Mouse (Mus musculus) G1E (cell line): ENCODE results near the gene Myo5a. TPM values are rescaled to one million over a fixed set of nuclear protein-coding genes. Genes with fewer than 3 reads are reported as not detected.

ENCODE experiments used
- ATAC-seq: 2 replicates; pipeline ENCODE4 v1.8.0; 2016; ENCODE audit warnings: mild to moderate bottlenecking; ENCODE audit not compliant: insufficient number of reproducible peaks, poor library complexity, low FRiP score, severe bottlenecking; ENCODE audit errors: extremely low read depth
- DNase-seq: peaks from one replicate; pipeline ENCODE4 v3.0.0; 2012; ENCODE audit warnings: low spot score
- H3K27me3 ChIP-seq: 2 replicates; pipeline ENCODE4 v1.6.1; 2012; ENCODE audit warnings: mild to moderate bottlenecking, low read length, inconsistent platforms; ENCODE audit not compliant: insufficient read depth
- H3K36me3 ChIP-seq: replicated peaks from 2 replicates; pipeline ENCODE3; 2012; ENCODE audit warnings: mild to moderate bottlenecking, inconsistent platforms
- H3K4me1 ChIP-seq: 2 replicates; pipeline ENCODE4 v1.6.1; 2012; ENCODE audit warnings: low read depth, low read length, inconsistent platforms, mixed read lengths; ENCODE audit not compliant: insufficient read depth
- H3K4me3 ChIP-seq: 2 replicates; pipeline ENCODE4 v1.5.1; 2012; ENCODE audit warnings: low read depth, mild to moderate bottlenecking, inconsistent platforms, low read length, moderate library complexity, mixed read lengths
- H3K9me3 ChIP-seq: replicated peaks from 2 replicates; pipeline ENCODE4 v1.6.1; 2012; ENCODE audit warnings: inconsistent platforms
- CTCF ChIP-seq: IDR thresholded peaks from 2 replicates; pipeline ENCODE4 v1.5.1; 2012; ENCODE audit warnings: low read depth, low read length, inconsistent platforms, mixed read lengths
- GATA1 ChIP-seq: IDR thresholded peaks from 2 replicates; pipeline ENCODE4 v1.6.1; 2012; ENCODE audit warnings: borderline replicate concordance, low read length, inconsistent platforms, mixed read lengths
- GATA2 ChIP-seq: IDR thresholded peaks from 2 replicates; pipeline ENCODE4 v1.6.1; 2012; ENCODE audit warnings: low read depth, low read length, inconsistent platforms, borderline replicate concordance
- POLR2AphosphoS5 ChIP-seq: IDR thresholded peaks from 2 replicates; pipeline ENCODE4 v1.6.1; 2012; ENCODE audit warnings: low read depth, low read length, inconsistent platforms; ENCODE audit not compliant: insufficient replicate concordance
- TAL1 ChIP-seq: conservative IDR thresholded peaks from 2 replicates; pipeline ENCODE4 v1.6.1; 2012; ENCODE audit warnings: low read depth, low read length, inconsistent platforms, mixed read lengths
- polyA plus RNA-seq: library from polyadenylated mRNA; stranded (reverse); fragments of >175 nt; gene quantifications from 2 replicates; pipeline ENCODE4 v1.2.3, GENCODE M21; 2012
- total RNA-seq, 2 experiments: library from RNA; stranded (forward) in 1 of 2; stranded (reverse) in 1 of 2; fragments of 200-1000 nt in 1 of 2; fragments of >200 nt in 1 of 2; fragmentation: Nextera tagmentation in 1 of 2; gene quantifications; 2 replicates each; pipeline ENCODE4 v1.2.3; 2014 to 2017

Gene Myo5a
- total and polyA plus RNA-seq, 3 experiments: 14.0 to 50.8 (median 43.1) TPM

GRCm38 (mm10) chr9:75100157-75100781 is 29.5 kb downstream of the Myo5a start:
- ATAC-seq: peak; percentile 28
- DNase-seq: no peak
- TF ChIP-seq POLR2AphosphoS5 (no peak), GATA1 (no peak), CTCF (no peak), TAL1 (no peak), GATA2 (no peak)

GRCm38 (mm10) chr9:75102131-75102530 is 31.3 kb downstream of the Myo5a start:
- no peak overlapping the region for H3K4me3 ChIP-seq
- DNase-seq: no peak
- H3K9me3 ChIP-seq: no peaks in the 10 kb centered on the region
- no peaks in the 10 kb centered on the region for H3K36me3 ChIP-seq
- no peak for ATAC-seq
- TF ChIP-seq POLR2AphosphoS5 (no peak), TAL1 (no peak), GATA2 (no peak), CTCF (no peak), GATA1 (no peak)
- H3K4me1 ChIP-seq: peaks cover 2% of the 10 kb centered on the region; the same call in 1 of the 2 replicates
- no peaks in the 10 kb centered on the region for H3K27me3 ChIP-seq

More at GRCm38 (mm10) chr9:75100157-75100781, 29.5 kb downstream of the Myo5a start:
- H3K4me1 ChIP-seq: peaks cover 2% of the 10 kb centered on the region
- H3K27me3 ChIP-seq: no peaks in the 10 kb centered on the region
- H3K4me3 ChIP-seq: no peak overlapping the region
- H3K9me3 ChIP-seq: no peaks in the 10 kb centered on the region
- H3K36me3 ChIP-seq: no peaks in the 10 kb centered on the region

- H3K27me3 ChIP-seq: no peaks in the 10 kb centered on the region
- peaks cover 8% of the 10 kb centered on the region for H3K36me3 ChIP-seq
- H3K4me1 ChIP-seq: no peaks in the 10 kb centered on the region
- no peak for ATAC-seq
- TF ChIP-seq TAL1: no peak
- TF ChIP-seq GATA2: no peak
- no peak for TF ChIP-seq GATA1
- TF ChIP-seq CTCF: no peak
- no peak for TF ChIP-seq POLR2AphosphoS5
- H3K4me3 ChIP-seq: no peak overlapping the region
- no peaks in the 10 kb centered on the region for H3K9me3 ChIP-seq
- DNase-seq: no peak
Measured at GRCm38 (mm10) chr9:75116571-75117177, 45.9 kb downstream of the Myo5a start.

GRCm38 (mm10) chr9:75121126-75121525 is 50.3 kb downstream of the Myo5a start:
- Histone ChIP-seq H3K4me1 (no peaks in the 10 kb centered on the region), H3K4me3 (no peak overlapping the region), H3K9me3 (no peaks in the 10 kb centered on the region), H3K36me3 (peaks cover 8% of the 10 kb centered on the region), H3K27me3 (no peaks in the 10 kb centered on the region)
- no peak for ATAC-seq
- TF ChIP-seq CTCF (no peak), GATA1 (no peak), POLR2AphosphoS5 (no peak), TAL1 (no peak)
- DNase-seq: no peak

GRCm38 (mm10) chr9:75124201-75124721 is 53.4 kb downstream of the Myo5a start:
- H3K27me3 ChIP-seq: no peaks in the 10 kb centered on the region
- TF ChIP-seq POLR2AphosphoS5: no peak
- no peak for TF ChIP-seq GATA2
- DNase-seq: no peak
- no peak for ATAC-seq
- no peak overlapping the region for H3K4me3 ChIP-seq
- H3K36me3 ChIP-seq: peaks cover 5% of the 10 kb centered on the region
- no peaks in the 10 kb centered on the region for H3K9me3 ChIP-seq
- H3K4me1 ChIP-seq: no peaks in the 10 kb centered on the region

GRCm38 (mm10) chr9:75130553-75130952 is 59.7 kb downstream of the Myo5a start:
- H3K4me1 ChIP-seq: no peaks in the 10 kb centered on the region
- H3K27me3 ChIP-seq: no peaks in the 10 kb centered on the region
- H3K4me3 ChIP-seq: no peak overlapping the region
- DNase-seq (no peak), ATAC-seq (no peak)
- TF ChIP-seq GATA2: no peak
- TF ChIP-seq TAL1: no peak
- TF ChIP-seq POLR2AphosphoS5: no peak
- TF ChIP-seq CTCF: no peak
- no peak for TF ChIP-seq GATA1
- H3K9me3 ChIP-seq: no peaks in the 10 kb centered on the region
- H3K36me3 ChIP-seq: peaks cover 5% of the 10 kb centered on the region

GRCm38 (mm10) chr9:75146911-75147310 is 76.1 kb downstream of the Myo5a start:
- no peaks in the 10 kb centered on the region for H3K4me1 ChIP-seq
- H3K27me3 ChIP-seq: no peaks in the 10 kb centered on the region
- peaks cover 12% of the 10 kb centered on the region for H3K36me3 ChIP-seq
- ATAC-seq (no peak), DNase-seq (no peak)
- H3K4me3 ChIP-seq: no peak overlapping the region
- TF ChIP-seq TAL1: no peak
- no peak for TF ChIP-seq GATA1
- no peak for TF ChIP-seq CTCF
- no peak for TF ChIP-seq POLR2AphosphoS5
- no peak for TF ChIP-seq GATA2
- H3K9me3 ChIP-seq: no peaks in the 10 kb centered on the region
